Mouse (Mus musculus): ENCODE measurements around the gene Oat.

Gene Oat

DNA sequence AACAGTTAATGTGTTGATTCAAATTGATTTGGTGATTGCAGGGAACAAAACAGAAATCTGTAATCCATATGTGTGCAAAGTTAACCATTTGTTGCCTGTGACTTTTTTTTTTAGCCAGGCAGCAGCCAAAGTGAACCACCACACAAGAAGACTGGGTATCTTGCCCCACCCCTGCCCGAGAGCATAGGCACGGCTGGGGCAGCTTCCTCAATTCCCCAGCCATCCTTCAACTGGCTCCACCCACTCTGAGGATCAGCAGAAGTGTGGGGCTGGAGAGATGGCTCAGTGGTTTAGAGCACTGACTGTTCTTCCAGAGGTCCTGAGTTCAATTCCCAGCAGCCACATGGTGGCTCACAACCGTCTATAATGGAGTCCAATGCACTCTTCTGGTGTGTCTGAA is 34.6 kb downstream of the Oat start:
- no peak for DNase-seq (ENCODE audit: low spot score)

DNA sequence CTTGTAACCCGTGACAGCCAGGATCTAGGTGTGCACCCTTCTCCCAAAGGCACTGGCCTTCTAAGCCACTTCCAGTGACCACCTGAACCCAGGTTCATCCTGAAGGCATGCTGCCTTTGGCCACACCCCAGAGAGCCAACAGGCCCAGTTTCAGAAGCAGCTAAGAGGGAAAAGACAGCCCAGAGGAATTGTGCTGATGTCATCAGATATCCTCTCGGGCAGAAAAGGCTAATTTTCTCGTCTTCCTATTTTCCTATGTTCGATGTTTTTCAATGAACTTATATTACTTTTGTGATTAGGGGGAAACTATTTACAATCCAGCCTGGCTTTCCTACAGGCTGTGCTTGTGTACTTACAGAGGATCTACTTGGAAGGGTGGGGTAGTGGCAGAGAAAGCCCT is 35.6 kb downstream of the Oat start:
- no peak for DNase-seq (ENCODE audit: low spot score)

DNA sequence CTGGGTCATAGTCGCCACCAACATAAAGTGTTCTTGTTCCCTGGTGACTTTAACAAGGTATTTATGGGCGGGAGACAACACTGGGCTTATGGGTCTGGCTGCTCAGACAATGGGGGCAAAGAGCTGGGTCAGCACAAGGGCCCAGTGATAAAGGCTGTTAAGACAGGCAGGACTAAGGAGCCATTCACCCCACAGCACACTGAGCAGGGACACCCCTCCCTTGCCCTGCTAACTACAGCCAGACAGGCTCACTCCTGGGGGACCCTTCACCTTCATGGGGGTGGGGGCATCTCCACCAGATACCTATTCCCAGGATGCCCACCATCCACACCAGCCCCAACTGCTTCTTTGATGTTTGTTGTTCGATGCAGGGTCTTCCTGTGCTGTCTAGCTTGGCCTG is 47.0 kb downstream of the Oat start:
- no peak for DNase-seq (ENCODE audit: low spot score)

DNA sequence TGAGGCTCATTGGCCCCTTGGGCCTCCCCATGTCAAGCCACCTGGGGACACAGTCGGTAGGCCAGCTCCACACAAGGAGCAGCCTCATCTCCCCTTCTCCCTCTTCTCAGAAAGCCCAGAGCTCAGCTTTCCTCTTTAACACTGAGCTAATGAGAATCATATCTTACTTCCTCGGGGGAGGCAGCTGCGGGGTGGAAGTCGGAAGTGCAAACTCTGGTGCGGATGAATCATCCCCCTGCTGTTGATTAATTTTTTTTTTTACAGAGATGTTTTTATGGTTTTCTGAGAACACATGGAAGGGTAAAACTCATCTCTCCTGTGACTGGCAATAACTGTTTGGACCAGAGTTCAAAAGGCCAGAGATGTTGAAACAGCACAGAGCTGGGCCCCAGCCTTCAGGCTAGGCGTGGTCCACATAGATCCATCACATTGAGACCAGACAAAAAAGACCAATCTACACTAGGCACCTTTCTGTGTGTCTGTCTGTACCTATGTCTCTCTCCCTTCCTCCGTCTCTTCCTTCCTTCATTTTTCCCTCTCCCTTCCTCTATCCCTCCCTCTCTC is 62.7 kb downstream of the Oat start:
- no peak for DNase-seq (ENCODE audit: low spot score)

DNA sequence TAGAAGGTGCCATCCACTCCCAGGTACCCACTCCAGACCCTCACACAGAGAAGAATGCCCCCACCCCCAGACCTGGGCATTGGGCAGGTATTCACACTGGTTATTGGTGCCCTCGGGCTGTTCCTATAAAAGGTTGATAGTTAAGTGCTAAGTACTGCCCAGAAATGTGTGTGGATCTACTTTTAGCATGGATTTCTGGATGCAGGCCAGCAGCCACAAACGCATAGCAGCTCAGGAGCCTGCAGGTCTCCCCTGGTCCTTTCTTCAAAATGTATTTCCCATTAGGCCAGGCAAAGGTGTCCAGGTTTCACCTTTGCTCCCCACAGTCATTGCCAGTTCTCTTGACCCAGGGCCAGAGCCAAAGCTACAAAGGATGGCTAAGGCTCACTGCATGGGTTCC is 67.1 kb downstream of the Oat start:
- no peak for DNase-seq (ENCODE audit: low spot score)

All from embryo, embryonic 10 days (tissue).